Mouse (Mus musculus): ENCODE results near the gene Xpot. TPM values are rescaled to one million over a fixed set of nuclear protein-coding genes. Genes with fewer than 3 reads are reported as not detected.

Xpot gene
- polyA plus RNA-seq, 2 experiments, result 58.8 to 103 TPM

GRCm38 (mm10) chr10:121585056-121585790 is 40.9 kb downstream of the Xpot start:
- DNase-seq (ENCODE audit: low spot score), result no peak
- Histone ChIP-seq H3K9me3 (ENCODE audit: control insufficient read depth, low read length) (no peaks in the 10 kb centered on the region), H3K36me3 (ENCODE audit: control insufficient read depth, insufficient read depth, low read length) (peaks cover 43% of the 10 kb centered on the region), H3K27ac (replicated peaks; ENCODE audit: low read depth, low read length) (no peak overlapping the region), H3K4me3 (replicated peaks; ENCODE audit: low read length) (peak overlapping the region; percentile 86), H3K4me2 (replicated peaks; ENCODE audit: low read depth, low read length, severe bottlenecking) (peak overlapping the region; percentile 53), H3K4me1 (ENCODE audit: control insufficient read depth, insufficient read depth, low read length) (0 out of 2 replicates have a peak, but pooled peaks cover 6% of the 10 kb centered on the region), H3K9ac (ENCODE audit: low read depth, low read length, severe bottlenecking) (peak overlapping the region; percentile 91; the same call in 1 of the 2 replicates), H3K27me3 (ENCODE audit: control insufficient read depth, insufficient read depth, low read length) (no peaks in the 10 kb centered on the region)
- 83% methylated on average over 20 of the region's 20 CpGs for WGBS
- no peak for TF ChIP-seq POLR2A (IDR thresholded peaks at IDR 0.05; ENCODE audit: borderline replicate concordance, extremely low read depth, insufficient read depth, insufficient read length)
- no peak for ATAC-seq (ENCODE audit: low FRiP score, low read depth)

GRCm38 (mm10) chr10:121584033-121584432 is 42.1 kb downstream of the Xpot start:
- 93% methylated on average over 10 of the region's 10 CpGs for WGBS
- Histone ChIP-seq H3K9me3 (ENCODE audit: control insufficient read depth, low read length) (no peaks in the 10 kb centered on the region), H3K9ac (ENCODE audit: low read depth, low read length, severe bottlenecking) (no peak overlapping the region), H3K27ac (replicated peaks; ENCODE audit: low read depth, low read length) (no peak overlapping the region), H3K4me3 (replicated peaks; ENCODE audit: low read length) (no peak overlapping the region), H3K4me1 (ENCODE audit: control insufficient read depth, insufficient read depth, low read length) (0 out of 2 replicates have a peak, but pooled peaks cover 6% of the 10 kb centered on the region), H3K27me3 (ENCODE audit: control insufficient read depth, insufficient read depth, low read length) (no peaks in the 10 kb centered on the region), H3K36me3 (ENCODE audit: control insufficient read depth, insufficient read depth, low read length) (peaks cover 42% of the 10 kb centered on the region), H3K4me2 (replicated peaks; ENCODE audit: low read depth, low read length, severe bottlenecking) (no peak overlapping the region)
- DNase-seq (ENCODE audit: low spot score) (no peak), ATAC-seq (ENCODE audit: low FRiP score, low read depth) (no peak)
- no peak for TF ChIP-seq POLR2A (IDR thresholded peaks at IDR 0.05; ENCODE audit: borderline replicate concordance, extremely low read depth, insufficient read depth, insufficient read length)

- H3K27me3 ChIP-seq (ENCODE audit: control insufficient read depth, insufficient read depth, low read length), result no peaks in the 10 kb centered on the region
- no peak overlapping the region for H3K4me3 ChIP-seq (replicated peaks; ENCODE audit: low read length)
- H3K27ac ChIP-seq (replicated peaks; ENCODE audit: low read depth, low read length), result no peak overlapping the region
- H3K9me3 ChIP-seq (ENCODE audit: control insufficient read depth, low read length), result no peaks in the 10 kb centered on the region
- DNase-seq (ENCODE audit: low spot score), result no peak
- no peak overlapping the region for H3K9ac ChIP-seq (ENCODE audit: low read depth, low read length, severe bottlenecking)
- ATAC-seq (ENCODE audit: low FRiP score, low read depth), result no peak
- TF ChIP-seq POLR2A (IDR thresholded peaks at IDR 0.05; ENCODE audit: borderline replicate concordance, extremely low read depth, insufficient read depth, insufficient read length), result no peak
- H3K4me2 ChIP-seq (replicated peaks; ENCODE audit: low read depth, low read length, severe bottlenecking), result no peak overlapping the region
- H3K4me1 ChIP-seq (ENCODE audit: control insufficient read depth, insufficient read depth, low read length), result 0 out of 2 replicates have a peak, but pooled peaks cover 6% of the 10 kb centered on the region
- 88% methylated on average over 12 of the region's 12 CpGs for WGBS
- H3K36me3 ChIP-seq (ENCODE audit: control insufficient read depth, insufficient read depth, low read length), result peaks cover 44% of the 10 kb centered on the region
Observed at GRCm38 (mm10) chr10:121583016-121583415, 43.1 kb downstream of the Xpot start.

- 93% methylated on average over 8 of the region's 8 CpGs for WGBS
- no peak for TF ChIP-seq POLR2A (IDR thresholded peaks at IDR 0.05; ENCODE audit: borderline replicate concordance, extremely low read depth, insufficient read depth, insufficient read length)
Observed at GRCm38 (mm10) chr10:121582287-121582686, 43.8 kb downstream of the Xpot start.

DNA sequence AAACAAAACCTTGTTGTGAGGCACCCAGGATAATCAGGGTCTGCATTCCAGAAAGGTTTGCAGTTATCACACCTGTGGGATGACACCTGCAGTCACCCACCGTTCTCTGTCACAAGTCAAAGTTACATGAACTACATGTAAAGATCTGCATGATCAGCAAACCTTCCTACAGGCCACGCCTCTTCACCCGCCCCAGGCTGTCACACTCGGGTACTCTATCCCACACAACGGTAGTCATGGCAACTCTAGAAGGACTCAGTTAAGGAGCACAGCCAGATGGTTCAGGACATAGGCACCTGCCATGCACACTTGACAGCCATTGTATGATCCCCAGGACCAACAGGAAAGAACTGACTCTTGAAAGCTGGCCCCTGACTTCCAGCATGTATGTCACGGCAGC is 44.7 kb downstream of the Xpot start:
- Histone ChIP-seq H3K4me2 (replicated peaks; ENCODE audit: low read depth, low read length, severe bottlenecking) (no peak overlapping the region), H3K36me3 (ENCODE audit: control insufficient read depth, insufficient read depth, low read length) (peaks cover 50% of the 10 kb centered on the region), H3K27ac (replicated peaks; ENCODE audit: low read depth, low read length) (no peak overlapping the region), H3K27me3 (ENCODE audit: control insufficient read depth, insufficient read depth, low read length) (no peaks in the 10 kb centered on the region), H3K9me3 (ENCODE audit: control insufficient read depth, low read length) (no peaks in the 10 kb centered on the region), H3K4me3 (replicated peaks; ENCODE audit: low read length) (no peak overlapping the region), H3K4me1 (ENCODE audit: control insufficient read depth, insufficient read depth, low read length) (0 out of 2 replicates have a peak, but pooled peaks cover 6% of the 10 kb centered on the region), H3K9ac (ENCODE audit: low read depth, low read length, severe bottlenecking) (no peak overlapping the region)
- ATAC-seq (ENCODE audit: low FRiP score, low read depth) (no peak), DNase-seq (ENCODE audit: low spot score) (no peak)
- no peak for TF ChIP-seq POLR2A (IDR thresholded peaks at IDR 0.05; ENCODE audit: borderline replicate concordance, extremely low read depth, insufficient read depth, insufficient read length)
- WGBS, result 83% methylated on average over 6 of the region's 6 CpGs

More at GRCm38 (mm10) chr10:121582287-121582686, 43.8 kb downstream of the Xpot start:
- H3K27me3 ChIP-seq (ENCODE audit: control insufficient read depth, insufficient read depth, low read length), result no peaks in the 10 kb centered on the region
- H3K9ac ChIP-seq (ENCODE audit: low read depth, low read length, severe bottlenecking), result no peak overlapping the region
- H3K4me1 ChIP-seq (ENCODE audit: control insufficient read depth, insufficient read depth, low read length), result 0 out of 2 replicates have a peak, but pooled peaks cover 6% of the 10 kb centered on the region
- no peaks in the 10 kb centered on the region for H3K9me3 ChIP-seq (ENCODE audit: control insufficient read depth, low read length)
- no peak overlapping the region for H3K27ac ChIP-seq (replicated peaks; ENCODE audit: low read depth, low read length)
- H3K4me2 ChIP-seq (replicated peaks; ENCODE audit: low read depth, low read length, severe bottlenecking), result no peak overlapping the region
- DNase-seq (ENCODE audit: low spot score) (no peak), ATAC-seq (ENCODE audit: low FRiP score, low read depth) (no peak)
- no peak overlapping the region for H3K4me3 ChIP-seq (replicated peaks; ENCODE audit: low read length)
- peaks cover 49% of the 10 kb centered on the region for H3K36me3 ChIP-seq (ENCODE audit: control insufficient read depth, insufficient read depth, low read length)

All from limb, embryonic 14.5 days (tissue).